Mouse (Mus musculus) mammary gland, adult 2 months (tissue): ENCODE data around the gene Pgc. TPM values are rescaled to one million over a fixed set of nuclear protein-coding genes. Genes with fewer than 3 reads are reported as not detected.

Experiments
- polyA plus RNA-seq: library from polyadenylated mRNA; depleted of rRNA; stranded (reverse); fragments of >200 nt; gene quantifications from 2 replicates; pipeline ENCODE4 v1.2.3, GENCODE M21; 2012; ENCODE audit warnings: low replicate concordance; rRNA removed

Gene Pgc
- 0.75 and 0.88 TPM in 2 replicates for polyA plus RNA-seq

GRCm38 (mm10) chr17:47726566-47726965 is at the start of gene Pgc:
Pgc (plus strand) TSS chr17:47726842.

GRCm38 (mm10) chr17:47688344-47688607 is 38.4 kb upstream of the Pgc start, which contains the start of gene Tomm6:
Tomm6 (minus strand) TSS chr17:47688386.

GRCm38 (mm10) chr17:47688608-47689575 is 37.8 kb upstream of the Pgc start, which contains the start of gene Frs3:
Frs3 (plus strand) TSS chr17:47689030.

GRCm38 (mm10) chr17:47694442-47694502 is 32.4 kb upstream of the Pgc start, which contains the start of gene Gm21981:
Gm21981 (minus strand) TSS chr17:47694455.

GRCm38 (mm10) chr17:47694503-47695336 is 31.9 kb upstream of the Pgc start, which contains the start of gene Prickle4:
Prickle4 (minus strand) TSS chr17:47694736.

GRCm38 (mm10) chr17:47736856-47737255 is 10.2 kb downstream of the Pgc start, which contains the start of gene Tfeb:
Tfeb (plus strand) TSS chr17:47737030.

Other genes with a start within 250 kb of the Pgc start
- 23.0 and 29.7 TPM in 2 replicates for gene Taf8, start 224.6 kb upstream of the Pgc start, polyA plus RNA-seq
- gene Ccnd3, start 221.8 kb upstream of the Pgc start, polyA plus RNA-seq, result 140 and 227 TPM in 2 replicates
- 8.7 and 11.1 TPM in 2 replicates for gene Bysl, start 115.3 kb upstream of the Pgc start, polyA plus RNA-seq
- 20.8 and 39.5 TPM in 2 replicates for gene Med20, start 115.3 kb upstream of the Pgc start, polyA plus RNA-seq
- 1.0 and 1.2 TPM in 2 replicates for gene Gm20517, start 115.3 kb upstream of the Pgc start, polyA plus RNA-seq
- gene Usp49, start 96.2 kb upstream of the Pgc start, polyA plus RNA-seq, result 6.2 and 6.9 TPM in 2 replicates
- gene Tomm6, start 38.5 kb upstream of the Pgc start, polyA plus RNA-seq, result 114 and 120 TPM in 2 replicates
- 15.2 and 18.4 TPM in 2 replicates for gene Frs3, start 37.8 kb upstream of the Pgc start, polyA plus RNA-seq
- gene Gm21981, start 32.4 kb upstream of the Pgc start, polyA plus RNA-seq, result 0.98 and 1.2 TPM in 2 replicates
- 5.1 and 8.2 TPM in 2 replicates for gene Prickle4, start 32.1 kb upstream of the Pgc start, polyA plus RNA-seq
- gene Tfeb, start 10.2 kb downstream of the Pgc start, polyA plus RNA-seq, result 55.1 and 72.0 TPM in 2 replicates
- 30.1 and 64.7 TPM in 2 replicates for gene Mdfi, start 107.8 kb downstream of the Pgc start, polyA plus RNA-seq
- gene Foxp4, start 197.8 kb downstream of the Pgc start, polyA plus RNA-seq, result 53.5 and 160 TPM in 2 replicates